Mouse (Mus musculus) midbrain, embryonic 16.5 days (tissue): ENCODE measurements around the gene Alx3. TPM values are rescaled to one million over a fixed set of nuclear protein-coding genes. Genes with fewer than 3 reads are reported as not detected.

Experiments
- ATAC-seq: fragments of 200-750 bp; cut with Nextera tagmentation; 2 replicates; pipeline ENCODE4 v1.8.0; 2017; ENCODE audit warnings: moderate TSS enrichment
- H3K27ac ChIP-seq: fragments of 300-500 bp; sonication (generic); 2 replicates; pipeline ENCODE4 v1.5.1; 2014; ENCODE audit warnings: mild to moderate bottlenecking, low read length, mixed read lengths
- H3K27me3 ChIP-seq: fragments of 300-500 bp; sonication (generic); 2 replicates; pipeline ENCODE4 v1.6.1; 2014; ENCODE audit warnings: low read depth, low read length, mixed read lengths; ENCODE audit not compliant: control insufficient read depth, insufficient read depth
- H3K36me3 ChIP-seq: fragments of 300-500 bp; sonication (generic); 2 replicates; pipeline ENCODE4 v1.6.1; 2014; ENCODE audit warnings: mild to moderate bottlenecking, low read length, moderate library complexity, mixed read lengths; ENCODE audit not compliant: control insufficient read depth, insufficient read depth
- H3K4me1 ChIP-seq: fragments of 300-500 bp; sonication (generic); 2 replicates; pipeline ENCODE4 v1.6.1; 2014; ENCODE audit warnings: mild to moderate bottlenecking, low read length, mixed read lengths; ENCODE audit not compliant: control insufficient read depth, insufficient read depth
- H3K4me2 ChIP-seq: fragments of 300-500 bp; sonication (generic); 2 replicates; pipeline ENCODE4 v1.6.1; 2014; ENCODE audit warnings: mild to moderate bottlenecking, low read length, mixed read lengths
- H3K4me3 ChIP-seq: fragments of 300-500 bp; sonication (generic); 2 replicates; pipeline ENCODE4 v1.5.1; 2014; ENCODE audit warnings: low read depth, mild to moderate bottlenecking, low read length, moderate library complexity, mixed read lengths
- H3K9ac ChIP-seq: fragments of 300-500 bp; sonication (generic); 2 replicates; pipeline ENCODE4 v1.6.1; 2014; ENCODE audit warnings: low read depth, low read length, mixed read lengths
- H3K9me3 ChIP-seq: fragments of 300-500 bp; sonication (generic); replicated peaks from 2 replicates; pipeline ENCODE4 v1.6.1; 2014; ENCODE audit warnings: mild to moderate bottlenecking, low read length, mixed read lengths; ENCODE audit not compliant: control insufficient read depth, poor library complexity, severe bottlenecking
- WGBS: fragments of 180-500 bp; shearing (Covaris S2); extraction: QIAGEN DNeasy Blood & Tissue Kit; methylation state at CpG from one replicate; pipeline ENCODE4 v1.1.7; 2014; 5-methylcytosine and 5-hydroxymethylcytosine counted together
- polyA plus RNA-seq: library from polyadenylated mRNA; unstranded; fragments of >200 nt; fragmentation: Nextera tagmentation; extraction: Ambion mirVana; gene quantifications from 2 replicates; pipeline ENCODE4 v1.2.1, GENCODE M21; 2015

The Alx3 gene
- polyA plus RNA-seq, result 1.0 and 1.5 TPM in 2 replicates

DNA sequence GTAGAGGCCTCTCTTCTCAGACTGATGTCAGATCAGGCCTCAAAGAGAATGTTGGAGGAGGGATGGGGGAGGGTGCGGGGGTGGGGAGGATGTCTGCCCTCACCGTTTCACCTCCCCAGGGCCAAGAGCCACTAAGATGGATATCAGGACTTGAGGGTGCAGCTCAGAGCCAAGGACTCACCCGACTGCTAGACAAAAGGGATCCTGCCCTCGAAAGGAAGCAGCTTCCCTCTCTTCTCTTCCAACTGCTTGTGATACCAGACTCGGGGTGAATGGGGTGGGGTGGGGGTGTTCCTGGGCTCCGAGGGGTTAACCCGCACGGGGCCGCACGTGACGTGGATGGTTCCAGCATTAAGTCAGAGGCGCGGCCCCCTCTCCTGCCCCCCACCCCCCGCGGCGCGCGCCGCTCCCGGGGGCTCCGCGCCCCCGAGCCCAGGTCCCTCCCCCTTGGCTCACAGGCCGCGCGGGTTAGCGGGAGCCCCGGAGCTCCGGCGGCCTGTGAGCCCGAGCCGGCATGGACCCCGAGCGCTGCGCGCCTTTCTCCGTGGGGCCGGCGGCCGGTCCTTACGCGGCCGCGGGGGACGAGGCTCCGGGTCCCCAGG, at the start of gene Alx3:
Gene Alx3 (plus strand): TSS at position 370 of the 602 bp plus-strand sequence.
- WGBS, result under 1% methylated on average over 35 of the region's 46 CpGs
- H3K27me3 ChIP-seq, result peaks cover 46% of the 10 kb centered on the region

GRCm38 (mm10) chr3:107545278-107545677, 49.6 kb upstream of the Alx3 start:
- Histone ChIP-seq H3K9me3 (no peaks in the 10 kb centered on the region), H3K27me3 (no peaks in the 10 kb centered on the region), H3K36me3 (no peaks in the 10 kb centered on the region), H3K9ac (no peak overlapping the region), H3K4me2 (no peak overlapping the region), H3K4me3 (no peak overlapping the region), H3K27ac (no peak overlapping the region), H3K4me1 (no peaks in the 10 kb centered on the region)
- ATAC-seq, result no peak
- 82% methylated on average over 5 of the region's 5 CpGs for WGBS

More for the DNA sequence above, at the start of gene Alx3:
- Histone ChIP-seq H3K9ac (no peak within 1 kb of the TSS), H3K4me3 (peak within 1 kb of the TSS; percentile 20), H3K27ac (no peak within 1 kb of the TSS), H3K9me3 (no peaks in the 10 kb centered on the region), H3K4me2 (peak within 1 kb of the TSS; percentile 38), H3K4me1 (peaks cover 8% of the 10 kb centered on the region; the same call in 1 of the 2 replicates), H3K36me3 (no peaks in the 10 kb centered on the region)
- no peak; the same call in 1 of the 2 replicates for ATAC-seq

- ATAC-seq, result no peak
- no peaks in the 10 kb centered on the region for H3K4me1 ChIP-seq
- no peak overlapping the region for H3K27ac ChIP-seq
- H3K36me3 ChIP-seq, result no peaks in the 10 kb centered on the region
- no peaks in the 10 kb centered on the region for H3K27me3 ChIP-seq
- 84% methylated on average over 10 of the region's 10 CpGs for WGBS
- no peak overlapping the region for H3K4me3 ChIP-seq
- H3K4me2 ChIP-seq, result no peak overlapping the region
- no peak overlapping the region for H3K9ac ChIP-seq
- H3K9me3 ChIP-seq, result no peaks in the 10 kb centered on the region
These were observed 49.0 kb upstream of the Alx3 start for GRCm38 (mm10) chr3:107545716-107546412.

DNA sequence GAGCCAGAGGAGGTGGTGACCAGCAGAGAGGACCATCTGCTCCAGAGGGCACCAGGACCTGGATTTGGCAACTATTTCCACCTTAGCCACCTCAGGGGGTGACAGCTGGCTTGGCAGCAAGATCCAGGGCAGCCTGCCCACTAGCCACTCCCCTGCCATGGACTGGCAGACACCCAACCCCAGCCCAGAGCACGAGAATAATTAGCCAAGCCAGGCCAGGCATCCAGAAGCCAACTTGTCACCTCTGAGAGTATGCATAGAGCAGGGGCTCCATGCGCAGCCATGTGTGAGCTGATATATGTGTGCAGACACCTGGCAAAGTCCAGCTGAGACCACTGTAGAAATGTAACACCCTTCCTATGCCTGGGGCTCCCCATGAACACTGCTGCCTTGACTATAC, 47.9 kb upstream of the Alx3 start:
- Histone ChIP-seq H3K4me3 (no peak overlapping the region), H3K9ac (no peak overlapping the region), H3K36me3 (no peaks in the 10 kb centered on the region), H3K9me3 (no peaks in the 10 kb centered on the region), H3K4me2 (no peak overlapping the region), H3K27ac (no peak overlapping the region), H3K4me1 (no peaks in the 10 kb centered on the region), H3K27me3 (no peaks in the 10 kb centered on the region)
- whole genome bisulfite sequencing, result 59% methylated on average over 2 of the region's 2 CpGs
- peak; percentile 59 for ATAC-seq

GRCm38 (mm10) chr3:107550409-107551049, 44.3 kb upstream of the Alx3 start:
- Histone ChIP-seq H3K36me3 (no peaks in the 10 kb centered on the region), H3K27ac (no peak overlapping the region), H3K27me3 (no peaks in the 10 kb centered on the region), H3K4me2 (no peak overlapping the region), H3K4me1 (no peaks in the 10 kb centered on the region), H3K9me3 (no peaks in the 10 kb centered on the region), H3K9ac (no peak overlapping the region), H3K4me3 (no peak overlapping the region)
- WGBS, result 74% methylated on average over 17 of the region's 17 CpGs
- 0 out of 2 replicates have a peak, but pooled peaks have one; percentile 11 for ATAC-seq

- WGBS, result 96% methylated on average over 2 of the region's 2 CpGs
- Histone ChIP-seq H3K4me3 (no peak within 1 kb of the TSS), H3K4me2 (no peak within 1 kb of the TSS), H3K36me3 (no peaks in the 10 kb centered on the region), H3K4me1 (no peaks in the 10 kb centered on the region), H3K27me3 (no peaks in the 10 kb centered on the region), H3K9ac (no peak within 1 kb of the TSS), H3K9me3 (no peaks in the 10 kb centered on the region), H3K27ac (no peak within 1 kb of the TSS)
- no peak for ATAC-seq
These were observed 40.0 kb upstream of the Alx3 start, which contains the start of gene Ubl4b for GRCm38 (mm10) chr3:107554842-107555241. Gene Ubl4b (minus strand): TSS chr3:107555073.

- Histone ChIP-seq H3K36me3 (no peaks in the 10 kb centered on the region), H3K9me3 (no peaks in the 10 kb centered on the region), H3K4me3 (no peak overlapping the region), H3K27me3 (no peaks in the 10 kb centered on the region), H3K4me1 (no peaks in the 10 kb centered on the region), H3K4me2 (no peak overlapping the region), H3K27ac (no peak overlapping the region), H3K9ac (no peak overlapping the region)
- 32% methylated on average over 3 of the region's 3 CpGs for WGBS
- no peak for ATAC-seq
These were observed 36.1 kb upstream of the Alx3 start for GRCm38 (mm10) chr3:107558740-107559139.

DNA sequence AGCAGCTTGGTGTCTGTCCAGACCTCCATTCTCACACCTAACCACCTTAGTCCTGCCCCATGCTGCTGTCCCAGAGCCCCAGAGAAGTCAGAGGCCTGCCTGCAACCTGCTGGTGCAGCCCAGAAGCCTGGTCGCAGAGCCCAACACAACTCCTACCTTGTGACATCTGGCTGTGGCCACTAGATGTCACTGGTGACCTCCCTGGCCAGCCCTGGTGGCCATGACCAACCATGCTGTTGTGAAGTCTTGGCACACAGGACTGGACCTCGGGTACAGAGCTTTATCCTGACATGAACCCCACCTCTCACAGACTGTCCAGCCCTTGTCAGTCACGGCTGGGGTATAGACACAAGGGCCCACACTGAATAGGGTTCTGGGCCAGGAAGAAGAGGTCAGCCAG, 35.6 kb upstream of the Alx3 start:
- Histone ChIP-seq H3K27me3 (no peaks in the 10 kb centered on the region), H3K36me3 (no peaks in the 10 kb centered on the region), H3K27ac (no peak overlapping the region), H3K9me3 (no peaks in the 10 kb centered on the region), H3K4me2 (no peak overlapping the region), H3K4me1 (no peaks in the 10 kb centered on the region), H3K4me3 (no peak overlapping the region), H3K9ac (no peak overlapping the region)
- peak; percentile 66; the same call in 1 of the 2 replicates for ATAC-seq
- 13% methylated on average over 3 of the region's 3 CpGs for WGBS

- no peaks in the 10 kb centered on the region for H3K27me3 ChIP-seq
- ATAC-seq, result no peak
- H3K4me3 ChIP-seq, result no peak overlapping the region
- no peaks in the 10 kb centered on the region for H3K36me3 ChIP-seq
- WGBS, result 83% methylated on average over 2 of the region's 2 CpGs
- H3K9ac ChIP-seq, result no peak overlapping the region
- no peak overlapping the region for H3K27ac ChIP-seq
- H3K4me1 ChIP-seq, result no peaks in the 10 kb centered on the region
- no peaks in the 10 kb centered on the region for H3K9me3 ChIP-seq
- H3K4me2 ChIP-seq, result no peak overlapping the region
These were observed 32.7 kb upstream of the Alx3 start for GRCm38 (mm10) chr3:107562104-107562503.
